Mouse (Mus musculus) thymus, adult 18-20 months (tissue): ENCODE data around the gene Gm3633.
"Not testable (repeated sequence)": the region's sequence is repeated elsewhere in the genome, so short reads cannot be mapped to it uniquely, and the experiment has no call there.

Experiments
- DNase-seq, 2 experiments: peaks; one replicate each; pipeline ENCODE4 v3.0.0; 2022; ENCODE audit warnings: mixed read lengths in 2 of 2

The Gm3633 gene

DNA sequence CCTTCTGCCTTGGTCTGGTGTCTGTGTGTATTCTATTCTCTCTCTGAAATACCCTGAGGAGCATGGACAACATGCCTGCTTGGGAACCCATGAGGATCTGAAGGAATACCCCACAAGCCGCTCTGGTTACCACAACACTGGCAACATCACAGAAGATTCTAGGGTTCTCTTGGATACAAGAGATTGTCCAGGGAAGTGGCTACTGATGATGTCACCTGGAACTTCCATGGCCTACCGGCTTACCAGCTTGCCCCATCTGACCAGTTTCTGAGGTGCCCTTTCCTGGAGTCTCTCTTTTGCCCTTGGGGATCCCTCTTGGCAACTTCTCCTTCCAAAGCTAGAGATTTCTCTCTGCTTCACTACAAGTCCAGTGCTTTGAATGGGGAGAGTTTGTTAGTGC, at the start of gene Gm3633:
Gm3633 (minus strand) TSS at position 101 of the 400 bp plus-strand sequence.
- DNase-seq: not testable (repeated sequence)

DNA sequence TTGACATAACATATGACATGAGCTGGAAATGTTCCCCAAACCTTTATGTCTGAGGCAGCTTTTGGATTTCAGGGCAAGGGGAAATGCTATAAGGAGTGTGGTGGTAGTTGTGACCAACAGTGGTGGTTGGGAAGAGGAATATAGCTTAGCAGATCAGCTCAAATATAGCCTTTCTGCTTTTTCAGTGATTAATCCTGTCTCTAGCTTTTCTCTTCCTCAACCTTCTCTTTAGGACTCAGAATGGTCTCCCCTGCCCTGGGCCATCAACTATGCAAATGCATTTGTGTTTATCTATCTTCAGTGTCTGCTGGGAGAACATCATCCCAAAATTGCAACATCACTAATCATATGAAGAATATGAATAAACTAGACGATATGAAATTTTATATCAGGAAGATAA, 13.9 kb upstream of the Gm3633 start, which contains the start of gene Gm10378:
Gm10378 (plus strand) TSS at position 301 of the 400 bp plus-strand sequence.
- not testable (repeated sequence) for DNase-seq

DNA sequence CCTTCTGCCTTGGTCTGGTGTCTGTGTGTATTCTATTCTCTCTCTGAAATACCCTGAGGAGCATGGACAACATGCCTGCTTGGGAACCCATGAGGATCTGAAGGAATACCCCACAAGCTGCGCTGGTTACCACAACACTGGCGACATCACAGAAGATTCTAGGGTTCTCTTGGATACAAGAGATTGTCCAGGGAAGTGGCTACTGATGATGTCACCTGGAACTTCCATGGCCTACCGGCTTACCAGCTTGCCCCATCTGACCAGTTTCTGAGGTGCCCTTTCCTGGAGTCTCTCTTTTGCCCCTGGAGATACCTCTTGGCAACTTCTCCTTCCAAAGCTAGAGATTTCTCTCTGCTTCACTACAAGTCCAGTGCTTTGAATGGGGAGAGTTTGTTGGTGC, 41.9 kb downstream of the Gm3633 start, which contains the start of gene Gm17124:
Gm17124 (minus strand) TSS at position 101 of the 400 bp plus-strand sequence.
- not testable (repeated sequence) for DNase-seq
